Mouse (Mus musculus) cerebellum, adult 2 months (tissue): ENCODE data around the gene Sema3e.

ENCODE experiments used
- CTCF ChIP-seq: fragments of 200-500 bp; IDR thresholded peaks from 2 replicates; pipeline ENCODE4 v1.5.1; 2011; ENCODE audit warnings: low read depth, mild to moderate bottlenecking, control low read depth, low read length, moderate library complexity, borderline replicate concordance; ENCODE audit not compliant: insufficient read depth
- POLR2A ChIP-seq: fragments of 200-500 bp; IDR thresholded peaks from 2 replicates; pipeline ENCODE4 v1.6.1; 2011; ENCODE audit warnings: low read length, control low read depth, borderline replicate concordance; ENCODE audit not compliant: insufficient read depth

DNA sequence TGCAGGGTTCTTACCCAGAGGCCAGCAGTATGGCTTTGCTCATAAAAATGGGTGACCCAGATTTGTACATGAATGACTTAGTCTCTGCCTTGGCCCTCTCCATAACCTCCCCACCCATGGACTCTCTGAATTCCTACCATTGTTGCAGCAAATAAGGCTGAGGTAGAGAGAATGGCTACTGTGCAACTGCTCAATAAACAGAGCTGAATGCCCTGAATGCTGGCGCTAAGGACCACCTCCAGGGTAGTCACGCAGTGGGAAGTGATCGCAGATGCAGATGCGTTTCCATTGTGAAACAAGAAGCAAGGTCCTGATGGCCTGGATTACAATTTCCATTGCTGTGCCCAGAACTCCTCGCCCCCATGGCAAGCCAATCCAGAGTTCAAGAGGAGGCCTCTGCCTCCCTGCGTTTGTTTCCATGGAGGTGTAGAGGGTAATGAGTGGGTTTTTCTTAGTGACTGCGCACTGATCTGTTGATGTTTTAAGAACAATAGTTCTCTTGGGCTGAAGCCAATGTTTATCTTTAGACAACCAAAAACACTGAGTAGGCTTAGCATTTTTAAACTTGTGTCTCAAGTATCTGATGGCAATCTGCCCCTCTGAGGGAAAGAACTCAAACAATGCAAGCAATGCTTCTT lies 42.5 kb upstream of the Sema3e start:
- TF ChIP-seq CTCF = no peak
- no peak for TF ChIP-seq POLR2A
